Mouse (Mus musculus): ENCODE results near the gene Cysrt1.
"Not testable (repeated sequence)": the region's sequence is repeated elsewhere in the genome, so short reads cannot be mapped to it uniquely, and the experiment has no call there.

Cysrt1 gene

GRCm38 (mm10) chr2:25264851-25265250, 22.6 kb upstream of the Cysrt1 start:
- peak; percentile 91 for DNase-seq (ENCODE audit: low read depth)

DNA sequence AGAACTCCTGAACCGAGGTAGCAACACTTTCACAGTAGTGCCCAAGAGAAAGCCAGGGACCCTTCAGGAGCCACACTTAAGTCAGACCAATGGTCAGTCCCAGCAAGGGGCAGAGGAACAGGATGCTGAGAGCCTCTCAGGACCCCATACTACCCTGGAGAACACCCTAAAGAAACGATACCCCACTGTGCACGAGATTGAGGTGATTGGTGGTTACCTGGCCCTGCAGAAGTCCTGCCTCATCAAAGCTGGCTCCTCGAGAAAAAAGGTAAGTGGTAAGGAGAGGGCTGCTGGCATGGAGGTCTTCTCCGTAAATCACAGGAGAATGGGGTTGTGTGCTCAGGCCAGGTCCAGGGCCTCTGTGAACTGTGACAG, 22.0 kb upstream of the Cysrt1 start:
- DNase-seq (ENCODE audit: low read depth) = no peak

DNA sequence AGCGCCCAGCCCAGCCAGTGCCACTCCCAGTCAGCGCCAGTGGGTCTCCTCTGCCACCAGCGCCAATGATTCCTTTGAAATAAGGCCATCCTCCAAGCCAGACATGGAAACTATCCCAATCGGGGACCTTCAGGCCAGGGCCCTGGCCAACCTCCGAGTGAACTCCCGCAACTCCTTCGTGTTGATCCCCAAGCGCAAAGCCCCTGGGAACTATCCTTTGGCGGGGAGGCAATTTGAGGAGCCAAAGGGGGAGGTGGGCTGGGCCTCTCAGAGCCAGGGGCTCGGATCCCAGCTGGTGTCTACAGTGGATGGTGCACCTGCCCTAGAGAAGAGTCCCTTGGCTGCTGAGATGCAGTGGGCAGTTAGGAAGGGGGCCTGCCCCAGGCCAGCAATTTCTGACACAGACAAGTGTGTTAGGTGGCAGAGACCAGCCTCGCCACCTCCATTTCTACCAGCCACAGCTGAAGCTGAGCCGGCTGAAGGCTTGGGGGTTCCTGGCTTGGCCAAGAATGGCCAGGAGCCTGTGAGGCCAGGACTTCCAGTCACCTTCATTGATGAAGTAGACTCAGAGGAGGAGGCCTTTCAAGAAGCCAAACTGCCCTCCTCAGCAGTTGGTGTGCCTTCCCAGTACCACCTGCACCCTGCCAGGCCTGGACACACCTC, 21.5 kb upstream of the Cysrt1 start:
- no peak for DNase-seq (ENCODE audit: low read depth)

- DNase-seq (ENCODE audit: low read depth) = no peak
Observed at GRCm38 (mm10) chr2:25262795-25263622, 20.8 kb upstream of the Cysrt1 start.

GRCm38 (mm10) chr2:25262291-25262767, 20.1 kb upstream of the Cysrt1 start, which contains the start of gene Tprn:
Gene Tprn, plus strand, starts transcription at chr2:25262618.
- DNase-seq (ENCODE audit: low read depth) = peak; percentile 94

DNA sequence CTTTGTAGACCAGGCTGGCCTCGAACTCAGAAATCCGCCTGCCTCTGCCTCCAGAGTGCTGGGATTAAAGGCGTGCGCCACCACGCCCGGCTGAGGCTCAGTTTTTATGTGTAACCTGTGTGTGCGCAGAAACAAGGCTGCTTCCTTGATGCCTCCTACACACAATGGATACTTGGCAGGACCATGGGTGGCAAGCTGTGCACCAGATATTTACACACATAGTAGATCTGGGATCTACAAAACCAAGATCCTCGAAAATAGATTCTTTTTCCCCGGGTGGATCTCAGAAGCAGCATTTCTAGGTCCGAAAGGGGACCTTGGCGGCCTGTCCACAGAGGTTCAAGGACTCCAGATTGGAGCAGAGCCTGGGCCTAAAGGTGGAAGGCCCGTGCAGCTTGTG, 19.6 kb upstream of the Cysrt1 start:
- no peak for DNase-seq (ENCODE audit: low read depth)

- DNase-seq (ENCODE audit: low read depth) = no peak
Observed at GRCm38 (mm10) chr2:25258887-25259286, 16.6 kb upstream of the Cysrt1 start.

- not testable (repeated sequence) for DNase-seq (ENCODE audit: low read depth)
Observed at GRCm38 (mm10) chr2:25257250-25257649, 15.0 kb upstream of the Cysrt1 start.

DNA sequence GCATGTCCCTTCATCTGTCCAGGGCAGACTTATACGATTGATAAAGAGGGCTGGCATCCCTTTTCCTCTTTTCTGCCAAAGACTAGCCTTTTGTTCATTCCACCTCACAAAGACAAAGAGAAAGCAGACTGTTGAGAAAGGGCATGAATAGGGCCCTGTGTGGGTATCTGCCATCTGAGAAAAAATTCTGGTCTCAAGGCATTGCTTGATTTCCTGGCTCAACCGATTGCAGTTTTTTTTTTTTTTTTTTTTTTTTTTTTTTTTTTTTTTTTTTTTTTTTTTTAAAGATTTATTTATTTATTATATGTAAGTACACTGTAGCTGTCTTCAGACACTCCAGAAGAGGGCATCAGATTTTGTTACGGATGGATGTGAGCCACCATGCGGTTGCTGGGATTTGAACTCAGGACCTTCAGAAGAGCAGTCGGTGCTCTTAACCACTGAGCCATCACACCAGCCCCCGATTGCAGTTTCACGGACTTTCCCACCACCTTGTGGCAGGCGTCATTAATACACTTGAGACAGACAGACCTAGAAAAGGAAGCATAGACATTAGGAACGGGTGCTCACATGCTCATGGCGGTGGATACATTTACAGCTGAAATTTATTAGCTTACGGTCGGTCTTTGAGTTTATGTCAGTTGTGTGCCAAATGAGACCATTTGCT, 14.3 kb upstream of the Cysrt1 start:
- DNase-seq (ENCODE audit: low read depth) = not testable (repeated sequence)

- DNase-seq (ENCODE audit: low read depth) = peak; percentile 45
Observed at GRCm38 (mm10) chr2:25255284-25255779, 13.1 kb upstream of the Cysrt1 start, which contains the start of gene Tmem203. Gene Tmem203, plus strand, starts transcription at chr2:25255439.

GRCm38 (mm10) chr2:25252331-25252730, 10.1 kb upstream of the Cysrt1 start:
- DNase-seq (ENCODE audit: low read depth) = no peak

GRCm38 (mm10) chr2:25246183-25247072, 4.2 kb upstream of the Cysrt1 start, which contains the start of gene AL732309.1:
Gene AL732309.1, minus strand, starts transcription at chr2:25246863.
- no peak for DNase-seq (ENCODE audit: low read depth)

GRCm38 (mm10) chr2:25244144-25244543, 1.9 kb upstream of the Cysrt1 start:
- no peak for DNase-seq (ENCODE audit: low read depth)

DNA sequence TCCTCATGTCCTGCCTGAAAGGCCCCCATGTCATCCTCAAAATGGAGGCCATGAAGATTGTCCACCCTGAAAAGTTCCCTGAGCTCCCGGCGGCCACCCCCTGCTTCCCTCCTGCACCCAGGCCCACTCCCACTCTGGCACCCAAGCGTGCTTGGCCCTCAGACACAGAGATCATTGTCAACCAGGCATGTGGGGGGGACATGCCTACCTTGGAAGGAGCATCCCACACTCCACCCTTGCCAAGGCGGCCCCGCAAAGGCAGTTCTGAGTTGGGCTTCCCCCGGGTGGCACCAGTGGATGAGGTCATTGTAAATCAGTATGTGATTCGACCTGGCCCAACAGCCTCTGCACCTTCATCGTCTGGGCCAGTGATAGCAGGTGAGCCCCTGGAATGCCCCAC, 1.1 kb upstream of the Cysrt1 start:
- DNase-seq (ENCODE audit: low read depth) = no peak

DNA sequence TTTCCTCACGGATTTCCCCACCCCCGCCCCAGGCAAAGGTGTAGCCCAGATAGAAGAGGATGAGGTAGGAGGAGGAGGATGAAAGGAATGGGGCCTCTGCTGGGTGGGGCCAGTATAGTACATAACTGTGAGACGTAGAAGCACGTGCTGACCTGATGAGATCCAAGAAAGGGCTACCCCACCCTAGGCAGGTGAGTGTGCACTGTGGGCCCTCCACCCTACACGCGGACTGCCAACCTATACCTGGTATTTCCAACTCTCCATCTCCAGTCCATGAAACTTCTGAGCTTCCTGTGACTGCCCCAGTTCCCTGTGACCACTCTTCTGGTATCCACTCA, 845 bp downstream of the Cysrt1 start:
- DNase-seq (ENCODE audit: low read depth) = no peak

DNA sequence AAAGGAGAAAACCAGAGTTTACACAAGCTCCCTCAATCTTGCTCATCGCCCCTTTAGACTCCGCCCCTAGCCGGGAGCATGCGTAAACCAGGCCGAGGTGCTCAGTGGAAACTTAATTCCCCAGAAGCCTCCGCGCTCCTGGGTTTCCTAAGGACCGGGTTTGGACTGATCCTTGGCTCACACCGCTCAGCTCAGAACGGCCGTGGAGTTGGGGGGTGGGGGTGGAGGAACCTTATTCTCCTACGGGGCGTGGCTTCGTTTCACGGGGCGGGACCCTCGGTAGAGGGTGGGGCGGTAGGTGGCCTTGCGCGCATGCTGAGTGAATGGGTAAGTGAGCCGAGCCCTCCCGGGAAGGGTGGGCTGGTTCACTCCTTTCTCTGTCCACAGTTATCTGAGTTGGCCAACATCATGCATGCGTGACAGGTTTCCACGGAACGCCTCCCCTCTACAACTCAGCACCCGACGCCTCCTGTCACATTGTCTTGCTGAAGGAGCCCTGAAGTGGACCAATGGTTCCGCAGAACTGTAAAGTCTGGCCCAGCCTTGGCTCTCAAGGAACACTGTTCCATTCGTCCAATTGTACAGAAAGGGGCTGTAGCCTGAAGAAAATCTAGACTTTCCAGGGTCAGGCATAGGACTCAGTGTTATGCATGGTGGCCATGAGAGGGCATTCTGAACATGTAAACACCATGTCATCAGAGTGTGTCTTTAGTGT, 1.4 kb downstream of the Cysrt1 start:
- DNase-seq (ENCODE audit: low read depth) = no peak

- no peak for DNase-seq (ENCODE audit: low read depth)
Observed at GRCm38 (mm10) chr2:25240310-25240709, 1.9 kb downstream of the Cysrt1 start.

DNA sequence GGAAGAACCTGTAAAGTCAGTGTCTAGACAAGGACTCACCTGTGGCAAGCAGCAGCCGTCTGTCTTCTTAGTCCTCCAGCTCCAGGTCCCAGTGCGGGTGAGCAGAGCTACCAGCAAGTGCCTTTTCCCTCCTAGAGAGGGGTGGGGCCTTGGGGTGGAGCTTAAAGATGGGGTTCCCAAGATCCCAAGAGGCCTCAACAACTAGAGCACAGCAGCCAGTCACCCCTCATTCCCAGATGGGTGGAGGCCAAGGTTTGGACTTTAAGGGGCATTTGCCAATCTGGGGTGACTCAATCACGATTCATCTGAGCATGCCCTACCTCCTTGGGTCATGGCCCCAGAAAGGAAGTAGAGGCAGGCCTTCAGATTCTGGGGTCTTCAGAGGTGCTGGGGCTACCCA, 2.5 kb downstream of the Cysrt1 start:
- no peak for DNase-seq (ENCODE audit: low read depth)

GRCm38 (mm10) chr2:25238106-25238505, 4.1 kb downstream of the Cysrt1 start:
- DNase-seq (ENCODE audit: low read depth) = no peak

DNA sequence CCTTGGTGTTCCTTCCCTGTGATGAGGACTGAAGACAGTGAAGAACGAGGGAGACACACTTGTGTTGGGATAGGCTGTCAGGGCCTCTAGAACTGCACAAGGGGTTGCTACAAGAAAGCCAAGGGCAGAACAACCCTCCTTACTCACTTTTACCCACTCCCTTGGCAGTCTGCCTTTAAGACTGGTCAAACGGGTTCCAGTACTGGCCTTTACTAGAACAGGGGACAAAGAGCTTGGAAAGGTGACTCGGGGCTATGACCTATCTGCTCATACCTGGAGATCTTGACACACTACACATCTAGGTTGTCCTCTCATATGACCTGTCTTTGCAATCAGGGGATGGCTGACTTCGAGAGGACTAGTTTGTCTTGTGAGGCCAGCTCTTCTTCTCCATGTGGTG, 4.7 kb downstream of the Cysrt1 start:
- DNase-seq (ENCODE audit: low read depth) = no peak

- DNase-seq (ENCODE audit: low read depth) = no peak
Observed at GRCm38 (mm10) chr2:25236614-25237013, 5.6 kb downstream of the Cysrt1 start, which contains the start of gene Rnf224. Gene Rnf224, minus strand, starts transcription at chr2:25236787.
